Mouse (Mus musculus) neural tube, embryonic 12.5 days (tissue): ENCODE data around the gene Ubxn6. TPM values are rescaled to one million over a fixed set of nuclear protein-coding genes. Genes with fewer than 3 reads are reported as not detected.
"Not testable (repeated sequence)": the region's sequence is repeated elsewhere in the genome, so short reads cannot be mapped to it uniquely, and the experiment has no call there.

ENCODE experiments used
- ATAC-seq: fragments of 200-750 bp; cut with Nextera tagmentation; 2 replicates; pipeline ENCODE4 v1.8.0; 2017; ENCODE audit warnings: low read depth, mild to moderate bottlenecking, moderate TSS enrichment, moderate library complexity; ENCODE audit not compliant: low FRiP score
- H3K27ac ChIP-seq: fragments of 300-500 bp; sonication (generic); 2 replicates; pipeline ENCODE4 v1.5.1; 2016
- H3K27me3 ChIP-seq: fragments of 300-500 bp; sonication (generic); replicated peaks from 2 replicates; pipeline ENCODE4 v1.6.1; 2016; ENCODE audit warnings: mild to moderate bottlenecking
- H3K36me3 ChIP-seq: fragments of 300-500 bp; sonication (generic); 2 replicates; pipeline ENCODE4 v1.6.1; 2016; ENCODE audit warnings: mild to moderate bottlenecking
- H3K4me1 ChIP-seq: fragments of 300-500 bp; sonication (generic); 2 replicates; pipeline ENCODE4 v1.6.1; 2016
- H3K4me2 ChIP-seq: fragments of 300-500 bp; sonication (generic); replicated peaks from 2 replicates; pipeline ENCODE4 v1.6.1; 2016; ENCODE audit warnings: mild to moderate bottlenecking
- H3K4me3 ChIP-seq: fragments of 300-500 bp; sonication (generic); 2 replicates; pipeline ENCODE4 v1.5.1; 2016
- H3K9ac ChIP-seq: fragments of 300-500 bp; sonication (generic); 2 replicates; pipeline ENCODE4 v1.6.1; 2016; ENCODE audit warnings: mild to moderate bottlenecking
- H3K9me3 ChIP-seq: fragments of 300-500 bp; sonication (generic); 2 replicates; pipeline ENCODE4 v1.6.1; 2016; ENCODE audit warnings: mild to moderate bottlenecking
- WGBS: fragments of 180-500 bp; shearing (Covaris S2); methylation state at CpG from one replicate; pipeline ENCODE4 v1.1.7; 2016; 5-methylcytosine and 5-hydroxymethylcytosine counted together
- polyA plus RNA-seq: library from polyadenylated mRNA; unstranded; fragments of >200 nt; fragmentation: Nextera tagmentation; extraction: Ambion mirVana; gene quantifications from 2 replicates; pipeline ENCODE4 v1.2.1, GENCODE M21; 2016

The Ubxn6 gene
- polyA plus RNA-seq, 1 experiment from 2014 or later = 61.0 TPM

DNA sequence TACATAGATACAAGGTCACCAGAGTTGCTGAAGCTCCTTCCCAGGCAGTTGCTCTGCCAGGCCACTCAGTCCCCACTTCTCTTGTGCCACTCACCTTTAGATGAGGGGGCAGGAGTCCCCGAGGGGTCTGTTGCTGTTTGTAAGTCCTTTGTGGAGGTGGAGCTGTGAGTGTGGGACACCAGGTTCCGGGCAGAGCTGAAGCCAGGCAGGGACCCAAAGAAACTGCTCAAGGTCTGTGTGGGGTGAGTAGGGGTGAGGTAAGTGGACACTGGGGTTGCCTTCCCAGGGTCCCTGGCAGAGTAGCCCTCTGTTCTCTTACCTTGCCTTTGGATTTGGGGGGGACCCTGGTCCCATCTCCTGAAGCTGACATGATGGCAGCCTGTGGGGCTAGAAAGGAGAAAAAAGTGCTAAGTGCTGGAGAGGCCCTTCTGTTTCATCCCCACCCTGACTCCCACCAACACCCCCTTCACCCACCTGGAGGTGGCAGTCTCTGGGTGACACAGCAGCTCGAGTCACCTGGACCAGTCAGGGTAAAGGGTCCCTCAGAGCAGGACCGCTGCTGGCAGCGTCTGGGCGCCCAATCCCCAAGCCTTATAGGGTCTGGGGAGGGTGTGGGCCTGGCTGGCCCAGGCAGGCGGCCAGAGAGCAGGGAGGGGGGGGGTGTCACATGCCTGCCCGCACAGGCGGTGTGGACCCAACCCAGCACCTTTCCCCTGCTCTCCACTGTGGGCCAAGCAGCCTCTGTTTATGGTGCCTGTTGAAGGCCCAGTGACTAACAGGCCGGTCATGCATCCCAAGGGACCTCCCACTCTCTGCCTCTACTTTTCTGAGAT, 34.6 kb upstream of the Ubxn6 start, which contains the start of gene Plin4:
Plin4 (minus strand) TSS at position 585 of the 833 bp plus-strand sequence.
- Histone ChIP-seq H3K4me2 (no peak within 1 kb of the TSS), H3K4me1 (no peaks in the 10 kb centered on the region), H3K9me3 (no peaks in the 10 kb centered on the region), H3K36me3 (no peaks in the 10 kb centered on the region), H3K4me3 (no peak within 1 kb of the TSS), H3K9ac (no peak within 1 kb of the TSS), H3K27ac (no peak within 1 kb of the TSS), H3K27me3 (0 out of 2 replicates have a peak, but pooled peaks cover 3% of the 10 kb centered on the region)
- WGBS = 59% methylated on average over 10 of the region's 10 CpGs
- ATAC-seq = no peak

DNA sequence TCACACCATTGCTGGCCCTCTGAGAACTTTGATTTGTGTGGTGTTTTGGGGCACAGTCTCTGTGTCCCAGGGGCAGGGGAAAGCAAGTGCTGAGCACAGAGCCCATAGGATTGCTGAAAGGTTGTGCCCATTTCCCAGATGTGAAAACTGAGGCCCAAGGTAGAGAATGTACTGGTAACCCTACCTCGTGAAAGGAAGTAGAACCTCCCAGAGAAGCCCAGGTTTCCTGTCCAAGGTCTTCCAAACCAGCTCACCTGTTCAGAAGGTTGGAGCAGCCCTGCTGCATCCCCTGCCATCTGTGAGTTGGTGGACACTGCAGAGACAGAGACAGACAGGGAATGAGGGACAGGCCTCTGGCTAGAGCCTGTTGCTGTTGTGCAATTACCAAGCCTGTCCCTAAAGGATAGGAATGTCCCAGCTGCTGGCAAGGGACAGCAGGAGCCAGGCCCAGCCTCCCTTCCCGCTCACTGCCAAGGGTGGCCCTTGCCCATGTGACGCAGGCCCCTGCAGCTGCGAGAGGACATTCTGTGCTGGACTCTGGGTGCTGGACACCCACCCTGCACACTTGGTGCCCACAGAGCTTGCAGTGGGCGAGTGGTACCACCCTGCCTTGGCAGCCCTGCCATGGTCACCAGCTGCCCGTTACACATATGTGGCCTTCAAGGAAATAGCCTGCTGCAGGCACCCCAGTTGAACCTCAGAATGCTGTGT, 33.7 kb upstream of the Ubxn6 start:
- no peaks in the 10 kb centered on the region for H3K27me3 ChIP-seq
- no peak overlapping the region for H3K27ac ChIP-seq
- no peak overlapping the region for H3K4me3 ChIP-seq
- no peak for ATAC-seq
- no peaks in the 10 kb centered on the region for H3K4me1 ChIP-seq
- 81% methylated on average over 6 of the region's 6 CpGs for WGBS
- no peak overlapping the region for H3K9ac ChIP-seq
- no peaks in the 10 kb centered on the region for H3K9me3 ChIP-seq
- no peak overlapping the region for H3K4me2 ChIP-seq
- peaks cover 6% of the 10 kb centered on the region for H3K36me3 ChIP-seq

DNA sequence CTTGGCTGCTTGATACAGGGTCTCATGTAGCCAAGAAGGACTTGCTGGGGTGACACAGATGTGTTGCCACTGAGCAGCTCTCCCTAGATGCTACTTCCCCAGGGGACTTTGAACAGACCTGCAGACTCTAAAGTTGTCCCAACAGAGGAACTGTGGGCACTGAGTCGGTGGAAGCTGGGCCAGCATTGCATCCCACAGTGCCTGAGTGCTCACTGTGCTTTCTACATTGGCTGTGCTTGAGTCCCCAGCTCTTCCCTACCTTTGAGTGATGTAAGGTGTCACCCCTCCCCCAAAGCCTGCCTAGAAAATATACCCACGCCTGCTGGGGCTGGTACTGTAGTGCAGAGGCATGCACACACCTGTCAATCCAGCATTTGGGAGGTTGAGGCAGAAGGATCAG, 32.9 kb upstream of the Ubxn6 start:
- no peak for ATAC-seq
- no peak overlapping the region for H3K27ac ChIP-seq
- H3K36me3 ChIP-seq = peaks cover 13% of the 10 kb centered on the region
- H3K4me3 ChIP-seq = no peak overlapping the region
- no peaks in the 10 kb centered on the region for H3K27me3 ChIP-seq
- H3K4me1 ChIP-seq = no peaks in the 10 kb centered on the region
- no peak overlapping the region for H3K9ac ChIP-seq
- no peaks in the 10 kb centered on the region for H3K9me3 ChIP-seq
- no peak overlapping the region for H3K4me2 ChIP-seq
- WGBS = 76% methylated on average over 2 of the region's 2 CpGs

DNA sequence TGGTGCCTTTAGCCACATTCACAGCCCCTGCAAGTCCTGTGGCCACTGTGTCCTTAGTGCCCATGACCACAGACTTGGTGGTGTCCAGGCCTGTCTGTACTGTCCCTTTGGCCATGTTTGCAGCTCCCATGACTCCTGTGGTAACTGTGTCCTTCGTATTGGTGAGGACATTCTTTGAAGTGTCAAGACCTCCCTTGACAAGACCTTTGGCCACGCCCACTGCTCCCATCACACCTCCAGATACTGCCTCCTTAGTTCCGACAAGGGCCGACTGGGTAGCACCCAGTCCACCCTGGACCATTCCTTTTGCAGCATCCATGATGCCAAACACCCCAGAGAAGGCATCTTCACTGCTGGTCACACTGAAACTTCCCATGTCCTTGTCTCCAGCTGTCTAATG, 32.2 kb upstream of the Ubxn6 start:
- WGBS = 75% methylated on average over 4 of the region's 4 CpGs
- Histone ChIP-seq H3K4me2 (no peak overlapping the region), H3K9me3 (no peaks in the 10 kb centered on the region), H3K9ac (no peak overlapping the region), H3K4me1 (no peaks in the 10 kb centered on the region), H3K27ac (no peak overlapping the region), H3K27me3 (no peaks in the 10 kb centered on the region), H3K36me3 (peaks cover 21% of the 10 kb centered on the region), H3K4me3 (no peak overlapping the region)
- ATAC-seq = no peak

DNA sequence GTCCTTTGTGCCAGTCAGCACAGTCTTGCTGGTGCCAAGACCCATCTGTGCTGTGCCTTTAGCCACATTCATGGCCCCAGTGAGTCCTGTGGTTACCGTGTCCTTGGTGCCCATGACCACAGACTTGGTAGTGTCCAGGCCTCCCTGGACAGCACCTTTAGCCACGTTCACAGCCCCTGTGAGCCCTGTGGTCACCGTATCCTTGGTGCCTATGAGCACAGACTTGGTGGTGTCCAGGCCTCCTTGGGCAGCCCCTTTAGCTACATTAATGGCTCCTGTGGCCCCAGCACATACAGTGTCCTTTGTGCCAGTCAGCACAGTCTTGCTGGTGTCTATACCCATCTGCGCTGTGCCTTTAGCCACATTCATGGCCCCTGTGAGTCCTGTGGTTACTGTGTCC, 31.6 kb upstream of the Ubxn6 start:
- H3K27me3 ChIP-seq, H3K27ac ChIP-seq, H3K9ac ChIP-seq, H3K9me3 ChIP-seq, H3K4me3 ChIP-seq, ATAC-seq, H3K4me1 ChIP-seq, H3K4me2 ChIP-seq: not testable (repeated sequence)
- H3K36me3 ChIP-seq = peaks cover 26% of the 10 kb centered on the region
- 100% methylated on average over 4 of the region's 4 CpGs for WGBS

DNA sequence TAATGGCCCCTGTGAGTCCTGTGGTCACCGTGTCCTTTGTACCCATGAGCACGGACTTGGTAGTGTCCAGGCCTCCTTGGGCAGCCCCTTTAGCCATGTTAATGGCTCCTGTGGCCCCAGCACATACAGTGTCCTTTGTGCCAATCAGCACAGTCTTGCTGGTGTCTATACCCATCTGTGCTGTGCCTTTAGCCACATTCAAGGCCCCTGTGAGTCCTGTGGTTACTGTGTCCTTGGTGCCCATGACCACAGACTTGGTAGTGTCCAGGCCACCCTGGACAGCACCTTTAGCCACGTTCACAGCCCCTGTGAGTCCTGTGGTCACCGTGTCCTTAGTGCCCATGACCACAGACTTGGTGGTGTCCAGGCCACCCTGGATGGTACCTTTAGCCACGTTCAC, 30.0 kb upstream of the Ubxn6 start:
- H3K9ac ChIP-seq, H3K9me3 ChIP-seq, H3K4me2 ChIP-seq, H3K27me3 ChIP-seq, H3K27ac ChIP-seq, H3K4me1 ChIP-seq, ATAC-seq, H3K4me3 ChIP-seq: not testable (repeated sequence)
- peaks cover 42% of the 10 kb centered on the region for H3K36me3 ChIP-seq
- 91% methylated on average over 3 of the region's 5 CpGs for WGBS

DNA sequence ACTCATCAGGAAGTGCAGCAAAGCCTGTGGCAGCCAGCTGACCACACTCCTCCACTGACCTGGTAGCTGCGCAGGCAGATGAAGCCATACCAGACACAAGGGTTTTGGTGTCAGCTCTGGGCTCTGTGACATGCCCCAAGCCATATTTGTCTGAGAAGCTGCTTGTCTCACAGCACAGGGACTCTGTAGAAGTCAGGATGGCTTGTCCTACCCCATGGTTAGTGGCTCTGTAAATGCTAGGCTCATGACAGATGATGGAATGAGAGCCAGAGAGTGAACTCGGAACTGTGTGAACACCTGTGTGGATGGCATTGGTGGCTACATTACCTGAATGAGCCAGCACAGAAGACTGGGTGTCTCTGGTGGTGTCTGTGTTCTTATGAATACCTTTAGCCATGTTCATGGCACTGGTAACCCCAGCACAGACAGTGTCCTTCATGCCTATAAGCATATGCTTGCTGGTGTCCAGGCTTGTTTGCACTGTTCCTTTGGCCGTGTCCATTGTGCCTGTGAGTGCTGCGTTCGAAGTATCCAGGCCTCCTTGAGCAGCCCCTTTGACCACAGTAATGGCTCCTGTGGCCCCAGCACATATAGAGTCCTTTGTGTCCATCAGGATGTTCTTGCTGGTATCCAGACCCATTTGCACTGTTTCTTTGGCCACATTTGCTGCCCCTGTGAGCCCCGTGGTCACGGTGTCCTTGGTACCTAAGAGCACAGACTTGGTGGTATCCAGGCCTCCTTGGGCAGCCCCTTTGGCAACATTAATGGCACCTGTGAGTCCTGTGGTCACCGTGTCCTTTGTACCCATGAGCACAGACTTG, 28.8 kb upstream of the Ubxn6 start:
- Histone ChIP-seq H3K27ac (no peak overlapping the region), H3K9me3 (no peaks in the 10 kb centered on the region), H3K9ac (no peak overlapping the region), H3K36me3 (peaks cover 53% of the 10 kb centered on the region), H3K4me1 (no peaks in the 10 kb centered on the region), H3K4me3 (no peak overlapping the region), H3K4me2 (no peak overlapping the region), H3K27me3 (no peaks in the 10 kb centered on the region)
- 95% methylated on average over 8 of the region's 8 CpGs for whole genome bisulfite sequencing
- no peak for ATAC-seq

DNA sequence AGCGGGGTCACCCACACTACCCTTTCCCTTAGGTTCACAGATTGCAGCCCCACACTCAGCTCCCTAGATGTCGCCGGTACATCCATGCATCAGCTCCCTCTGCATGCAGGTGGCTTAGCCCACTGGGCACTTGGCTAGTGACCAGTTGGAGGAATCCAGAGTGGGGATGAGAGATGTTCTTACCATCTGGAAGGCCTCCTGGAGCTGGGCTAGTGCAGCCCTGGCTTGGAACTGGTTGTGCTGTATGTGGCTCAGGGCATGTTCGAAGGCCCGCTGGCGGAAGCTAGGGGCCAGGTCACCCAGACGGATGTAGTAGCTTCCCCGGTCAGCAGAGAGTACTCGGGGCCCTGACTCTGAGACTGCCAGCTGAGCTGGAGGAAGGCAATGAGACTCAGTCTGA, 28.1 kb upstream of the Ubxn6 start:
- H3K9me3 ChIP-seq = no peaks in the 10 kb centered on the region
- no peak overlapping the region for H3K4me2 ChIP-seq
- H3K4me3 ChIP-seq = no peak overlapping the region
- no peak overlapping the region for H3K27ac ChIP-seq
- H3K4me1 ChIP-seq = no peaks in the 10 kb centered on the region
- peaks cover 60% of the 10 kb centered on the region for H3K36me3 ChIP-seq
- H3K9ac ChIP-seq = no peak overlapping the region
- ATAC-seq = no peak
- H3K27me3 ChIP-seq = no peaks in the 10 kb centered on the region
- WGBS = 94% methylated on average over 9 of the region's 9 CpGs

DNA sequence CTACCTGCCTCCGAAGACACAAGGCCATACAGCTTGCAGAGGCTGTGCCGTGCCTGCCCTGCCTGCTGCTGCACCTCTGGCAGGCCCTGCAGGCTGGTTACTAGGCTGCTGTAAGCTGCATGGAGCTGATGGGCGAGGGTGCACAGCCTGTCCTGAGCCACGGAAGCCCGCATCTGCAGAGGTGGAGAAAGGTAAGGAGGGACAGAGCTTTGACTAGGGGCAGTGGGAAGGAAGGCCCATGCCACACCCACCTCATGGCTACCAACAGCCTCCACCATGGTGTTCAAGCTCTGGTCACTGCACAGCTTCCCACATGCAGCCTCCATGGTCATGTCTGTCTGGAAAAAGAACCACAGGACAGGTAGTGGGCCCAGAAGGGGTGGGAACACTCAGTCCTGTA, 27.3 kb upstream of the Ubxn6 start:
- ATAC-seq = no peak

DNA sequence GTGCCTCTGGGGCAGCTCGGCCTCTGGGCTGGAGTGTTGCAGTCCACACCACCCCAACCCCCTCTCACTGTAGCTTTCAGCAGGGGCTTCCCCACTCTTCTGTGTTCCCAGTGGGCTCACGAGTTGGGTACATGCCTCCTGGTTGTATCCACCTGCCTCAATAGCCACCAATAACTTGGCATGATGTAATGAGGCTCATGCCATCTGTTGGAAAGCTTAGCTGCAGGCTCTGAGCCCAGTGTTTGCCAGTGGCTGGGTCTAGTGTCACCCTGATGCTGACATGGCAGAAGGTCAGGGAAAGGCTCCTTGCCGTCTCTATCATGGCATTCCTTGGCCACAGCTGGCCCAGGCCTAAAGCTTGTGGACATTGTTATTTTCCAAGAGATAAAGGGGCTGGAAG, 26.0 kb upstream of the Ubxn6 start:
- no peaks in the 10 kb centered on the region for H3K9me3 ChIP-seq
- no peak overlapping the region for H3K27ac ChIP-seq
- no peak overlapping the region for H3K9ac ChIP-seq
- 96% methylated on average over 3 of the region's 3 CpGs for WGBS
- no peak overlapping the region for H3K4me3 ChIP-seq
- no peaks in the 10 kb centered on the region for H3K4me1 ChIP-seq
- no peaks in the 10 kb centered on the region for H3K27me3 ChIP-seq
- ATAC-seq = no peak
- H3K36me3 ChIP-seq = peaks cover 81% of the 10 kb centered on the region
- H3K4me2 ChIP-seq = no peak overlapping the region

More for the DNA sequence above, 27.3 kb upstream of the Ubxn6 start:
- WGBS = 92% methylated on average over 5 of the region's 5 CpGs
- H3K36me3 ChIP-seq = peaks cover 68% of the 10 kb centered on the region
- H3K4me3 ChIP-seq = no peak overlapping the region
- no peak overlapping the region for H3K4me2 ChIP-seq
- H3K27ac ChIP-seq = no peak overlapping the region
- no peaks in the 10 kb centered on the region for H3K9me3 ChIP-seq
- no peak overlapping the region for H3K9ac ChIP-seq
- no peaks in the 10 kb centered on the region for H3K4me1 ChIP-seq
- H3K27me3 ChIP-seq = no peaks in the 10 kb centered on the region

DNA sequence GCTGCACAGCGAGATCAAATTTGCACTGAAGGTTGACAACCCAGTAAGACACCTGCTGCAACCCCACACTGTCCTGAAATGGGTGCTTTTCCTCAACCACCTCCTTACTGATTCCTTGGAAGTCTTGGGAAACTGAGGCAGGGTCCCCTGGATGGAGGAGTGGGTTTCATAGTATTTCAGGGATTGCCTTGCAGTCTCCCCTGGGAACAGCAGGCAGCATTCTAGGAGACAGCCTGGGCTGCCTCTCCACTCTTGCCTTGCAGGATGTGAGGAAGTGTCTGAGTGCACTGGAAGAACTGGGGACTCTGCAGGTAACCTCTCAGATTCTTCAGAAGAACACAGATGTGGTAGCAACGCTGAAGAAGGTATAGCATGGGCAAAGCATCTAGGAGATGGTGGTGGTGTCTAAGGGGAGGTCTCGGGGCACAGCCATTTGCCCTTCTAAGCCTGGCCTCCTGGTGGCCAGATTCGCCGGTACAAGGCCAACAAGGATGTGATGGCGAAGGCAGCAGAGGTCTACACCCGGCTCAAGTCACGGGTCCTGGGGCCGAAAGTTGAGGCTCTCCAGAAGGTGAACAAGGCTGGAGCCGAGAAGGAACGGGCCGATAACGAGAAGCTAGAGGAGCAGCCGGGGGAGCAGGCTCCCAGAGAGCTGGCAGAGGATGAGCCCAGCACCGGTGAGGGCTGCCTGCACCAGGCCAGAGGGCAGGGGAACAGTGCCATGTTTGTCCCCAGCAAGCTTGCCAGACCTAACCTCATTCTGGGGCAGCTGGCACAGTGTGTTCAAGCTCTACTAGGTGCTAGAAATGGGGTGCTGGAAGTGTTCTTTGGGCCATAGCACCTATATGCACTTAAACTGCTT, 24.1 kb upstream of the Ubxn6 start:
- Histone ChIP-seq H3K9me3 (no peaks in the 10 kb centered on the region), H3K4me1 (no peaks in the 10 kb centered on the region), H3K4me3 (no peak overlapping the region), H3K27ac (no peak overlapping the region), H3K27me3 (no peaks in the 10 kb centered on the region), H3K9ac (no peak overlapping the region), H3K36me3 (peaks cover 93% of the 10 kb centered on the region), H3K4me2 (no peak overlapping the region)
- 91% methylated on average over 15 of the region's 15 CpGs for WGBS
- ATAC-seq = no peak
